Mouse (Mus musculus) forebrain, embryonic 11.5 days (tissue): ENCODE results near the gene Fam104a. TPM values are rescaled to one million over a fixed set of nuclear protein-coding genes. Genes with fewer than 3 reads are reported as not detected.

ENCODE experiments used
- ATAC-seq: fragments of 200-750 bp; cut with Nextera tagmentation; replicated peaks from 2 replicates; pipeline ENCODE4 v1.8.0; 2017; ENCODE audit warnings: moderate TSS enrichment; ENCODE audit not compliant: low FRiP score
- DNase-seq: peaks from one replicate; pipeline ENCODE4 v3.0.0-alpha.2; 2017; ENCODE audit warnings: low spot score
- H3K27ac ChIP-seq: fragments of 300-500 bp; sonication (generic); 2 replicates; pipeline ENCODE4 v1.5.1; 2014; ENCODE audit warnings: low read depth, low read length
- H3K27me3 ChIP-seq: fragments of 300-500 bp; sonication (generic); 2 replicates; pipeline ENCODE4 v1.6.1; 2014; ENCODE audit warnings: mild to moderate bottlenecking, low read length, mixed read lengths; ENCODE audit not compliant: control insufficient read depth, insufficient read depth
- H3K36me3 ChIP-seq: fragments of 300-500 bp; sonication (generic); 2 replicates; pipeline ENCODE4 v1.6.1; 2014; ENCODE audit warnings: mild to moderate bottlenecking, low read length, moderate library complexity, mixed read lengths; ENCODE audit not compliant: control insufficient read depth, insufficient read depth
- H3K4me1 ChIP-seq: fragments of 300-500 bp; sonication (generic); replicated peaks from 2 replicates; pipeline ENCODE4 v1.6.1; 2014; ENCODE audit warnings: low read length, mixed read lengths; ENCODE audit not compliant: control insufficient read depth, insufficient read depth
- H3K4me2 ChIP-seq: fragments of 300-500 bp; sonication (generic); 2 replicates; pipeline ENCODE4 v1.6.1; 2014; ENCODE audit warnings: low read depth, mild to moderate bottlenecking, low read length, moderate library complexity, mixed read lengths; ENCODE audit not compliant: severe bottlenecking
- H3K4me3 ChIP-seq: fragments of 300-500 bp; sonication (generic); 2 replicates; pipeline ENCODE4 v1.5.1; 2014; ENCODE audit warnings: low read depth, low read length
- H3K9ac ChIP-seq: fragments of 300-500 bp; sonication (generic); 2 replicates; pipeline ENCODE4 v1.6.1; 2014; ENCODE audit warnings: low read length
- H3K9me3 ChIP-seq: fragments of 300-500 bp; sonication (generic); 2 replicates; pipeline ENCODE4 v1.6.1; 2016; ENCODE audit warnings: low read length, mixed read lengths; ENCODE audit not compliant: control insufficient read depth
- WGBS: fragments of 180-500 bp; shearing (Covaris S2); extraction: QIAGEN DNeasy Blood & Tissue Kit; methylation state at CpG from one replicate; pipeline ENCODE4 v1.1.7; 2014; 5-methylcytosine and 5-hydroxymethylcytosine counted together
- polyA plus RNA-seq: library from polyadenylated mRNA; unstranded; fragments of >200 nt; fragmentation: Nextera tagmentation; extraction: Ambion mirVana; gene quantifications from 2 replicates; pipeline ENCODE4 v1.2.1, GENCODE M21; 2014

Gene Fam104a
- polyA plus RNA-seq, 1 experiment from 2014 or later = 57.4 TPM

- H3K4me1 ChIP-seq = peaks cover 24% of the 10 kb centered on the region
- peaks cover 33% of the 10 kb centered on the region for H3K27me3 ChIP-seq
- 39% methylated on average over 14 of the region's 14 CpGs for WGBS
- H3K36me3 ChIP-seq = no peaks in the 10 kb centered on the region
- no peak overlapping the region for H3K9ac ChIP-seq
- H3K4me2 ChIP-seq = no peak overlapping the region
- H3K9me3 ChIP-seq = no peaks in the 10 kb centered on the region
- H3K4me3 ChIP-seq = no peak overlapping the region
- no peak overlapping the region for H3K27ac ChIP-seq
- DNase-seq = peak; percentile 83
- ATAC-seq = no peak
These were observed 66.6 kb downstream of the Fam104a start for GRCm38 (mm10) chr11:113617132-113617911.

- Histone ChIP-seq H3K9ac (no peak overlapping the region), H3K4me1 (peaks cover 15% of the 10 kb centered on the region), H3K27ac (no peak overlapping the region), H3K4me2 (no peak overlapping the region), H3K36me3 (no peaks in the 10 kb centered on the region), H3K9me3 (no peaks in the 10 kb centered on the region), H3K27me3 (peaks cover 16% of the 10 kb centered on the region), H3K4me3 (no peak overlapping the region)
- DNase-seq = peak; percentile 46
- 89% methylated on average over 6 of the region's 6 CpGs for WGBS
- no peak for ATAC-seq
These were observed 69.5 kb downstream of the Fam104a start for GRCm38 (mm10) chr11:113614476-113614875.

GRCm38 (mm10) chr11:113611664-113612611 lies 72.0 kb downstream of the Fam104a start:
- Histone ChIP-seq H3K4me1 (no peaks in the 10 kb centered on the region), H3K36me3 (no peaks in the 10 kb centered on the region), H3K9ac (0 out of 2 replicates have a peak overlapping the region, but pooled peaks have one; percentile 21), H3K4me2 (no peak overlapping the region), H3K27ac (peak overlapping the region; percentile 25), H3K4me3 (no peak overlapping the region), H3K27me3 (no peaks in the 10 kb centered on the region), H3K9me3 (no peaks in the 10 kb centered on the region)
- WGBS = 31% methylated on average over 24 of the region's 24 CpGs
- DNase-seq (peak; percentile 82), ATAC-seq (peak; percentile 46)

Other genes with a start within 250 kb of the Fam104a start
- gene Sstr2, start 64.8 kb downstream of the Fam104a start, polyA plus RNA-seq = 10.5 and 10.7 TPM in 2 replicates
- 36.2 and 39.4 TPM in 2 replicates for gene Cog1, start 35.0 kb downstream of the Fam104a start, polyA plus RNA-seq
- 18.4 and 20.6 TPM in 2 replicates for gene Slc39a11, start 34.1 kb downstream of the Fam104a start, polyA plus RNA-seq
- gene D11Wsu47e, start 257 bp upstream of the Fam104a start, polyA plus RNA-seq = 26.5 and 27.4 TPM in 2 replicates
- gene Cpsf4l, start 25.9 kb upstream of the Fam104a start, polyA plus RNA-seq = 0.33 and 0.47 TPM in 2 replicates
- gene Cdc42ep4, start 67.7 kb upstream of the Fam104a start, polyA plus RNA-seq = 78.5 and 88.6 TPM in 2 replicates